Mouse (Mus musculus) lung, embryonic 16.5 days (tissue): Measurements from ENCODE around the gene Kcnd2. TPM values are rescaled to one million over a fixed set of nuclear protein-coding genes. Genes with fewer than 3 reads are reported as not detected.

Source experiments
- ATAC-seq: fragments of 200-750 bp; cut with Nextera tagmentation; 2 replicates; pipeline ENCODE4 v1.8.0; 2017; ENCODE audit warnings: low read depth, mild to moderate bottlenecking, moderate library complexity
- H3K27ac ChIP-seq: fragments of 300-500 bp; sonication (generic); 2 replicates; pipeline ENCODE4 v1.5.1; 2014; ENCODE audit warnings: mild to moderate bottlenecking, control low read depth, low read length
- H3K27me3 ChIP-seq: fragments of 300-500 bp; sonication (generic); 2 replicates; pipeline ENCODE4 v1.6.1; 2014; ENCODE audit warnings: low read depth, low read length, mixed read lengths; ENCODE audit not compliant: control insufficient read depth, insufficient read depth
- H3K36me3 ChIP-seq: fragments of 300-500 bp; sonication (generic); 2 replicates; pipeline ENCODE4 v1.6.1; 2014; ENCODE audit warnings: low read length; ENCODE audit not compliant: control insufficient read depth, insufficient read depth
- H3K4me1 ChIP-seq: fragments of 300-500 bp; sonication (generic); replicated peaks from 2 replicates; pipeline ENCODE4 v1.6.1; 2014; ENCODE audit warnings: low read length, mixed read lengths; ENCODE audit not compliant: control insufficient read depth, insufficient read depth
- H3K4me2 ChIP-seq: fragments of 300-500 bp; sonication (generic); 2 replicates; pipeline ENCODE4 v1.6.1; 2014; ENCODE audit warnings: low read depth, low read length, control low read depth
- H3K4me3 ChIP-seq: fragments of 300-500 bp; sonication (generic); 2 replicates; pipeline ENCODE4 v1.5.1; 2014; ENCODE audit warnings: mild to moderate bottlenecking, low read length, control low read depth
- H3K9ac ChIP-seq: fragments of 300-500 bp; sonication (generic); 2 replicates; pipeline ENCODE4 v1.6.1; 2014; ENCODE audit warnings: low read length, control low read depth
- H3K9me3 ChIP-seq: fragments of 300-500 bp; sonication (generic); 2 replicates; pipeline ENCODE4 v1.6.1; 2016; ENCODE audit warnings: low read length; ENCODE audit not compliant: control insufficient read depth
- WGBS: fragments of 180-500 bp; shearing (Covaris S2); extraction: QIAGEN DNeasy Blood & Tissue Kit; methylation state at CpG from one replicate; pipeline ENCODE4 v1.1.7; 2014; 5-methylcytosine and 5-hydroxymethylcytosine counted together
- polyA plus RNA-seq: library from polyadenylated mRNA; unstranded; fragments of >200 nt; fragmentation: Nextera tagmentation; extraction: Ambion mirVana; gene quantifications from 2 replicates; pipeline ENCODE4 v1.2.1, GENCODE M21; 2015

Gene Kcnd2
- polyA plus RNA-seq = 0.14 TPM in 2 replicates

- no peak for ATAC-seq
Measured at GRCm38 (mm10) chr6:21215491-21216191, at the start of gene Kcnd2. Gene Kcnd2, plus strand, starts transcription at chr6:21215503.

DNA sequence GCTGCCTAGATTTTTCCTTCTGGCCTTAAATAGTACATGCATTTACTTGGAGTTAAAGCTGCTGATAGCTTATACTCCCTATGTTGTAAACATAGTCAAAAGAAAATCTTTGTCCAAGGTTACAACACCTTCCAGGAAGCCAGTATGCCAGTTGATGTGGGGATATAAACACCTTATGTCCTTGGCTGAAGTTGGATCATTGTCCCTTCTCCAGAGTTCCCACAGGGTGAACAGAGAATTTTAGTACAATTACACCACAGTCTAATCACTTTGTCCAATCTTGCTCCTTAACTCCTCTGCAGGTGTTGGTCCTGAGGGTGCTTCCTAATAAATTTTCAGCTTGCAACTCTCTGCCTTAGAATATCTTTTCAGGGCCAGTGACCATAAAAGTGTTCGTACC lies 48.7 kb upstream of the Kcnd2 start:
- ATAC-seq = no peak
- no peak overlapping the region for H3K27ac ChIP-seq
- no peaks in the 10 kb centered on the region for H3K4me1 ChIP-seq
- no peak overlapping the region for H3K9ac ChIP-seq
- no peaks in the 10 kb centered on the region for H3K9me3 ChIP-seq
- H3K27me3 ChIP-seq = no peaks in the 10 kb centered on the region
- 72% methylated on average over 1 of the region's 1 CpGs for WGBS
- H3K36me3 ChIP-seq = no peaks in the 10 kb centered on the region
- H3K4me3 ChIP-seq = no peak overlapping the region
- no peak overlapping the region for H3K4me2 ChIP-seq

More at GRCm38 (mm10) chr6:21215491-21216191, at the start of gene Kcnd2:
- Histone ChIP-seq H3K4me2 (peak within 1 kb of the TSS; percentile 99), H3K4me3 (peak within 1 kb of the TSS; percentile 68), H3K27ac (no peak within 1 kb of the TSS), H3K36me3 (no peaks in the 10 kb centered on the region), H3K27me3 (peaks cover 29% of the 10 kb centered on the region), H3K4me1 (peaks cover 5% of the 10 kb centered on the region; the same call in 1 of the 2 replicates), H3K9ac (peak within 1 kb of the TSS; percentile 64), H3K9me3 (no peaks in the 10 kb centered on the region)
- WGBS = 8% methylated on average over 34 of the region's 34 CpGs

GRCm38 (mm10) chr6:21195341-21195740 lies 20.0 kb upstream of the Kcnd2 start:
- H3K36me3 ChIP-seq = no peaks in the 10 kb centered on the region
- 49% methylated on average over 2 of the region's 2 CpGs for WGBS
- H3K27ac ChIP-seq = no peak overlapping the region
- no peak overlapping the region for H3K9ac ChIP-seq
- no peaks in the 10 kb centered on the region for H3K4me1 ChIP-seq
- ATAC-seq = no peak
- H3K27me3 ChIP-seq = no peaks in the 10 kb centered on the region
- no peak overlapping the region for H3K4me3 ChIP-seq
- H3K9me3 ChIP-seq = no peaks in the 10 kb centered on the region
- no peak overlapping the region for H3K4me2 ChIP-seq

GRCm38 (mm10) chr6:21213865-21214672 lies 1.2 kb upstream of the Kcnd2 start:
- H3K36me3 ChIP-seq = no peaks in the 10 kb centered on the region
- no peak overlapping the region for H3K27ac ChIP-seq
- H3K9me3 ChIP-seq = no peaks in the 10 kb centered on the region
- peak overlapping the region; percentile 99 for H3K4me2 ChIP-seq
- under 1% methylated on average over 29 of the region's 29 CpGs for WGBS
- H3K9ac ChIP-seq = peak overlapping the region; percentile 20; the same call in 1 of the 2 replicates
- peak; percentile 49; the same call in 1 of the 2 replicates for ATAC-seq
- peaks cover 29% of the 10 kb centered on the region for H3K27me3 ChIP-seq
- peak overlapping the region; percentile 68 for H3K4me3 ChIP-seq
- H3K4me1 ChIP-seq = peaks cover 5% of the 10 kb centered on the region; the same call in 1 of the 2 replicates

DNA sequence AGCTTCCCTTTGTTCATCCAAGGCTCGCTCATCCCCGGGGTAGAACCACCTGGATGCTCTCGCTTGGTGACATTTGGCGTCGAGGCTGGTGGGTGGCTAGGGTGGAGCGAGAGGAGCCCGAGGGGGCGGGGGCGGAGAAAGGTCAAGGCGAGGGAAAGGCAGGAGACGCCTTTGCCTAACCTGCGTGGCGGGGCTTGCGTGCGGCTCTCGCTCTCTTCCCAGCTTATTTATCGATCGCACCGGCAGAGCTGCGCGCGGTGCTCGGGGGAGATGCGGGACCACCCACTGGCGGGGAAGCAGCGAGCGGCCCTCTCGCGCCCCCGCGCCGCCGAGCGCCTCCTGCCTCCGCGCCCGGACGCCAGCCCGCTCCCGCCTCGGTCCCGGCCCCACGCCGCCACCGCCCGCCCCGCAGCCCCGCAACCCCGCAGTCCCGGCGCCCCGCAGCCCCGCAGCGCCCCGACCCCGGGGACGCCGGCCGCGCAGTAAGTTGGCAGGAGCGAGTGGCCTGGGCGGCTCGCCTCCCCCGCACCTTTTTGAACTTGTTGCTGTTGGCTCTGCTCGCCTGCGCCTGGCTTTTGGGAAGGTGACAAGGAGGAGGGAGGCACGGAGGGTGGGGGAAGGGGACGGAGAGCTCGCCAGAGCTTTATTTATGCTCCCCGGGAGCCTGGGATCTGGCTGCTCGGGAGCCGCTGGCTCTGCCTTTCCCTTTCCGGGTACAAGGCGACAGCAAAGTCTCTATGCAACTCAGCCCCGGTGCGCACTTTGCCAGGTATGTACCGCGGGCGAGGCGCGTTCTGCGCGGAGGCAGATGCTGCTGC lies 421 bp upstream of the Kcnd2 start:
- peak overlapping the region; percentile 99 for H3K4me2 ChIP-seq
- H3K4me3 ChIP-seq = peak overlapping the region; percentile 68
- H3K4me1 ChIP-seq = peaks cover 5% of the 10 kb centered on the region; the same call in 1 of the 2 replicates
- H3K9ac ChIP-seq = peak overlapping the region; percentile 64
- peak; percentile 56 for ATAC-seq
- H3K36me3 ChIP-seq = no peaks in the 10 kb centered on the region
- WGBS = under 1% methylated on average over 70 of the region's 83 CpGs
- no peak overlapping the region for H3K27ac ChIP-seq
- peaks cover 29% of the 10 kb centered on the region for H3K27me3 ChIP-seq
- H3K9me3 ChIP-seq = no peaks in the 10 kb centered on the region

DNA sequence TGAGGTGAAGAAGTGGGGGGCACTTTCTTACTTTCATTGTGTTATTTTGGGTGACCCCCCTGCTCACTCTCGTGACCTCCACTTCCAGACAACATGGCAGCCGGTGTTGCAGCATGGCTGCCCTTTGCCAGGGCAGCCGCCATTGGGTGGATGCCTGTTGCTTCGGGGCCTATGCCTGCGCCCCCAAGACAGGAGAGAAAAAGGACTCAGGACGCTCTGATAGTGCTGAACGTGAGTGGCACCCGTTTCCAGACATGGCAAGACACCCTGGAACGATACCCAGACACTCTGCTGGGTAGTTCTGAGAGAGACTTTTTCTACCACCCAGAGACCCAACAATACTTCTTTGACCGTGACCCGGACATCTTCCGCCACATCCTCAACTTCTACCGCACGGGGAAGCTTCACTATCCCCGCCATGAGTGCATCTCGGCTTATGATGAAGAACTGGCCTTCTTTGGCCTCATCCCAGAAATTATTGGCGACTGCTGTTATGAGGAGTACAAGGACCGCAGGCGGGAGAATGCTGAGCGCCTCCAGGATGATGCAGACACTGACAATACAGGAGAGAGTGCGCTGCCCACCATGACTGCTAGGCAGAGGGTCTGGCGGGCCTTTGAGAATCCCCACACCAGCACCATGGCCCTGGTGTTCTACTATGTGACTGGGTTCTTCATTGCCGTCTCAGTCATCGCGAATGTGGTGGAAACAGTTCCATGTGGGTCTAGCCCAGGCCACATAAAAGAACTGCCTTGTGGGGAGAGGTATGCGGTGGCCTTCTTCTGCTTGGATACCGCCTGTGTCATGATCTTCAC lies 1.1 kb downstream of the Kcnd2 start:
- H3K4me1 ChIP-seq = peaks cover 5% of the 10 kb centered on the region; the same call in 1 of the 2 replicates
- H3K27ac ChIP-seq = no peak overlapping the region
- H3K4me2 ChIP-seq = no peak overlapping the region
- ATAC-seq = no peak
- no peaks in the 10 kb centered on the region for H3K9me3 ChIP-seq
- no peaks in the 10 kb centered on the region for H3K36me3 ChIP-seq
- no peak overlapping the region for H3K9ac ChIP-seq
- 90% methylated on average over 27 of the region's 27 CpGs for WGBS
- no peak overlapping the region for H3K4me3 ChIP-seq
- H3K27me3 ChIP-seq = peaks cover 29% of the 10 kb centered on the region

DNA sequence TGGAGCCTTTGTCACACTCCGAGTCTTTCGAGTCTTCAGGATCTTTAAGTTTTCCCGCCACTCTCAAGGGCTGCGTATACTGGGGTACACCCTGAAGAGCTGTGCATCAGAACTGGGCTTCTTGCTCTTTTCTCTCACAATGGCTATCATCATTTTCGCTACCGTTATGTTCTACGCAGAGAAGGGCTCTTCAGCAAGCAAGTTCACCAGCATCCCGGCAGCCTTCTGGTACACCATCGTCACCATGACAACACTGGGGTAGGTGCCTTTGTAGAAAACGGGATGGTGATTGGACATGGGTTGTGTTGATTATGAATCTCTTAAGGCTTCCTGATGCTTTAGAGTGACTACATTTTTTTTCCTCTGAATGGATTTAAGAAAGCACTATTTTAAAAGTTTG lies 1.9 kb downstream of the Kcnd2 start:
- Histone ChIP-seq H3K27me3 (peaks cover 29% of the 10 kb centered on the region), H3K4me3 (no peak overlapping the region), H3K9ac (no peak overlapping the region), H3K4me2 (no peak overlapping the region), H3K4me1 (peaks cover 5% of the 10 kb centered on the region; the same call in 1 of the 2 replicates), H3K36me3 (no peaks in the 10 kb centered on the region), H3K9me3 (no peaks in the 10 kb centered on the region), H3K27ac (no peak overlapping the region)
- WGBS = 89% methylated on average over 10 of the region's 10 CpGs
- no peak for ATAC-seq

GRCm38 (mm10) chr6:21226124-21226523 lies 10.8 kb downstream of the Kcnd2 start:
- Histone ChIP-seq H3K9me3 (no peaks in the 10 kb centered on the region), H3K27ac (no peak overlapping the region), H3K27me3 (no peaks in the 10 kb centered on the region), H3K4me1 (no peaks in the 10 kb centered on the region), H3K4me2 (no peak overlapping the region), H3K9ac (no peak overlapping the region), H3K36me3 (no peaks in the 10 kb centered on the region), H3K4me3 (no peak overlapping the region)
- ATAC-seq = no peak
- 92% methylated on average over 4 of the region's 4 CpGs for WGBS
